Mouse (Mus musculus): ENCODE measurements around the gene Ttc27.

DNA sequence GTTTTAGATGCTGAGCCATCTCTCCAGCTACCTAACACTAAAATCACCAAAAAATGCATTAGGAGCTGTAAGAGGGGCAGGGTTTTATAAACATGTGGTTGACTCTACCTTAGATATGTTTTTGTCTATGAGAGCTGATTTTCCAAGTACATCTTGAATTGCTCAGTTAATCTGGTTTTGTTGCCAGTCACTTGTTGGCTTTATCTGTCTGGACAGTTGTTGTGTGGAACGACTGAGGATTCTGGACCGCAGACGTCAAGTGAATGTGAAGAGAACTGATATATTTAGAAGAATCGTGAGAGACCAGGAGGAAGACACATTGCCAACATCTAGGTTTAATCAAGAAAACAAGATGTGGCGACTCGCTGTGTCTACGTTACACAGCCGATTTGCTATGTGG lies 5.9 kb upstream of the Ttc27 start:
- TF ChIP-seq CTCF (IDR thresholded peaks at IDR 0.05; ENCODE audit: extremely low read depth, insufficient read depth, low read length) (no peak), POLR2A (IDR thresholded peaks at IDR 0.05; ENCODE audit: extremely low read depth, insufficient read depth, low read length) (no peak)
